Mouse (Mus musculus) c-Kit-negative CD71-positive TER-119-positive erythroid progenitor cells, embryonic 14.5 days (primary cell): ENCODE data around the gene Gm21760.
"Not testable (repeated sequence)": the region's sequence is repeated elsewhere in the genome, so short reads cannot be mapped to it uniquely, and the experiment has no call there.

Experiments used
- DNase-seq: peaks from one replicate; pipeline ENCODE4 v3.0.0-alpha.2; 2013; ENCODE audit warnings: low read depth, low spot score

Gene Gm21760

GRCm38 (mm10) chrY:80133479-80133878 is at the start of gene Gm21760:
Gene Gm21760, plus strand, starts transcription at chrY:80133779.
- DNase-seq, result not testable (repeated sequence)
